Mouse (Mus musculus): ENCODE measurements at regions not wholly inside any gene's neighbourhood (a gene's known extent, or its start where the extent isn't known, plus 50 kb on each side); places are given as distances from the start of the nearest gene placed in this dataset.

GRCm38 (mm10) chr5:75295676-75296075 is 143.6 kb downstream of the Pdgfra start:
- TF ChIP-seq EP300 (IDR thresholded peaks at IDR 0.05; ENCODE audit: insufficient read depth, low read depth, low read length) (no peak), CTCF (IDR thresholded peaks at IDR 0.05) (no peak)

All from heart, adult 2 months (tissue).